Mouse (Mus musculus) cortical plate, adult 2 months (tissue): ENCODE results near the gene Slc35e3.

Experiments
- CTCF ChIP-seq: fragments of 200-500 bp; IDR thresholded peaks from 2 replicates; pipeline ENCODE4 v1.5.1; 2011; ENCODE audit warnings: mild to moderate bottlenecking, control low read depth, low read length; ENCODE audit not compliant: insufficient read depth; ENCODE audit errors: extremely low read depth
- POLR2A ChIP-seq: fragments of 200-500 bp; IDR thresholded peaks from 2 replicates; pipeline ENCODE4 v1.6.1; 2011; ENCODE audit warnings: mild to moderate bottlenecking, low read length, control low read depth; ENCODE audit not compliant: insufficient read depth; ENCODE audit errors: extremely low read depth

DNA sequence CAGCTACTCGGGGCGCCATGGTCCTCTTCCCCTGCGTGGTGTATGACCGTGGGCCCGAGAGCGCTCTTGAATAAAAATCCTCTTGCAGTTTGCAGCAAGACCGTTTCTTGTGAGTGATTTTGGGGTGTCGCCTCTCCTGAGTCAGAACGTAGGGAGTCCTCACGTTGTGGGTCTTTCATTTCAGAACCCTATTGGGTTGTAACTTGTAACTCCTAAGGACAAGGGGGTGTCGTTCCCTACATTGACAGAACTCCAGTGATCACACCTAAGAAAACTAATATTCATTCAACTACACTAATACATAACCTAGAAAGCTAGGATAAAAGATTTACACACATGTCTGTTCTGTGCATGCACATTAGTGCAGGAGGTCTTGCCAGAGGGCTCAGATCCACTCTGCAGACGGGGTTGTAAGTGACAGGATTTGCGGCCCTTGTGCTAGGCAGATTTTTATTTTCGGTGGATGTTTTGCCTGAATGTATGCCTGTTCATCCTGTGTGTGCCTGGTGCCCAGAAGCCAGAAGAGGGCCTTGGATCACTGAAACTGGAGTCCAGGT lies 3.7 kb upstream of the Slc35e3 start:
- TF ChIP-seq CTCF (no peak), POLR2A (no peak)
